Mouse (Mus musculus) G1E (cell line): ENCODE measurements around the gene Nol7.

Experiments
- CTCF ChIP-seq: IDR thresholded peaks from 2 replicates; pipeline ENCODE4 v1.5.1; 2012; ENCODE audit warnings: low read depth, low read length, inconsistent platforms, mixed read lengths
- GATA1 ChIP-seq: IDR thresholded peaks from 2 replicates; pipeline ENCODE4 v1.6.1; 2012; ENCODE audit warnings: borderline replicate concordance, low read length, inconsistent platforms, mixed read lengths
- POLR2AphosphoS5 ChIP-seq: IDR thresholded peaks from 2 replicates; pipeline ENCODE4 v1.6.1; 2012; ENCODE audit warnings: low read depth, low read length, inconsistent platforms; ENCODE audit not compliant: insufficient replicate concordance
- TAL1 ChIP-seq: conservative IDR thresholded peaks from 2 replicates; pipeline ENCODE4 v1.6.1; 2012; ENCODE audit warnings: low read depth, low read length, inconsistent platforms, mixed read lengths

- no peak for TF ChIP-seq CTCF
- no peak for TF ChIP-seq POLR2AphosphoS5
- no peak for TF ChIP-seq GATA1
- TF ChIP-seq TAL1 = no peak
Measured at GRCm38 (mm10) chr13:43443706-43444105, 45.5 kb downstream of the Nol7 start.
